Mouse (Mus musculus): ENCODE data around the gene Qars. TPM values are rescaled to one million over a fixed set of nuclear protein-coding genes. Genes with fewer than 3 reads are reported as not detected.
A peak's percentile ranks its signal among the peaks of the same experiment; 100 is the strongest.

The Qars gene
- polyA plus RNA-seq, 1 experiment from 2014 or later: 87.9 TPM

DNA sequence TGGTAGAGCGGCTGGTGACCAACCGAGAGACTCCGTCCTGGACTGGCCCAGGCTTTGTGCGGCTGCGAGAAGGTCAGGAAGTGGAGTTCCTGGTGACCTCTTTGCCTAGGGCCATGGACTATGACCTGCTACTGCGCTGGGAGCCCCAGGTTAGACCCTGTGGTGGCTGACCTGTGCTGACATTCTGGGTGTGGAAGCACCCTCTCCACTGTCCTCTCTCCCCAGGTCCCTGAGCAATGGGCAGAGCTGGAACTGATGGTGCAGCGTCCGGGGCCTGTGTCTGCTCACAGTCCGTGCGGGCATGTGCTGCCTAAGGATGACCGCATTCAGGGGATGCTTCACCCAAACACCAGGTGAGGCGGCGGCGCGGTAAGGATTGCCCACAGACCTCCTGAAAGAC lies 23.5 kb upstream of the Qars start:
- Histone ChIP-seq H3K9ac (ENCODE audit: low read depth, low read length) (no peak overlapping the region), H3K27ac (no peak overlapping the region), H3K36me3 (ENCODE audit: insufficient read depth, low read length) (peaks cover 62% of the 10 kb centered on the region), H3K4me2 (ENCODE audit: low read length) (no peak overlapping the region), H3K27me3 (ENCODE audit: insufficient read depth, low read length) (no peaks in the 10 kb centered on the region), H3K4me1 (replicated peaks; ENCODE audit: insufficient read depth, low read length) (peaks cover 12% of the 10 kb centered on the region), H3K9me3 (replicated peaks; ENCODE audit: low read length) (no peaks in the 10 kb centered on the region), H3K4me3 (replicated peaks; ENCODE audit: low read depth, low read length) (no peak overlapping the region)
- WGBS: 94% methylated on average over 15 of the region's 15 CpGs
- no peak for TF ChIP-seq CTCF (IDR thresholded peaks at IDR 0.05; ENCODE audit: low read depth)
- ATAC-seq (replicated peaks; ENCODE audit: low FRiP score, low read depth) (no peak), DNase-seq (ENCODE audit: low spot score) (no peak)

DNA sequence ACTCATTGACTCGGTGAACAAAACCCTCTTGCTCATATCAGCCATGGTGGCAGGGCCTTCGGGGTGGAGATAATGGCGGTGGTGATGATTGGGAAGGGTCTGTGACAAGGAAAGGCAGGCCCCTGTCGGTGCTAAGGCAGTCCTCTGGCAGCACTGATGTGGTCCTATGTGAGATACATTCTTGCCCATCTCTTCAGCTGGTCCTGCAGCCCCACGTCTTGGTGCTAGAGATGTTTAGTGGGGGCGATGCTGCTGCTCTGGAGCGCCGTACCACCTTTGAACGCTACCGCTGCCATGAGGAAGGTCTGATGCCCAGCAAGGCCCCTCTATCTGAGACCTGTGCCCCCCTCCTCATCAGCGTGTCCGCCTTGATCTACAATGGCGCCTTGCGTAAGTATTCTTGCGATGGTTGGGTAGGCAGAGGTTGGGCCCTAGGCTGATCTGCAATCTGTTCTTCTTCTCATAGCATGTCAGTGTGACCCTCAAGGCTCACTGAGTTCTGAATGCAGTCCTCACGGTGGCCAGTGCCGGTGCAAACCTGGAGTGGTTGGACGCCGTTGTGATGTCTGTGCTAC lies 22.1 kb upstream of the Qars start:
- Histone ChIP-seq H3K27me3 (ENCODE audit: insufficient read depth, low read length) (no peaks in the 10 kb centered on the region), H3K9ac (ENCODE audit: low read depth, low read length) (no peak overlapping the region), H3K27ac (no peak overlapping the region), H3K36me3 (ENCODE audit: insufficient read depth, low read length) (peaks cover 72% of the 10 kb centered on the region), H3K4me1 (replicated peaks; ENCODE audit: insufficient read depth, low read length) (peaks cover 1% of the 10 kb centered on the region; the same call in 1 of the 2 replicates), H3K9me3 (replicated peaks; ENCODE audit: low read length) (no peaks in the 10 kb centered on the region), H3K4me2 (ENCODE audit: low read length) (no peak overlapping the region), H3K4me3 (replicated peaks; ENCODE audit: low read depth, low read length) (no peak overlapping the region)
- DNase-seq (ENCODE audit: low spot score): no peak
- WGBS: 94% methylated on average over 19 of the region's 19 CpGs
- ATAC-seq (replicated peaks; ENCODE audit: low FRiP score, low read depth): no peak
- TF ChIP-seq CTCF (IDR thresholded peaks at IDR 0.05; ENCODE audit: low read depth): no peak

DNA sequence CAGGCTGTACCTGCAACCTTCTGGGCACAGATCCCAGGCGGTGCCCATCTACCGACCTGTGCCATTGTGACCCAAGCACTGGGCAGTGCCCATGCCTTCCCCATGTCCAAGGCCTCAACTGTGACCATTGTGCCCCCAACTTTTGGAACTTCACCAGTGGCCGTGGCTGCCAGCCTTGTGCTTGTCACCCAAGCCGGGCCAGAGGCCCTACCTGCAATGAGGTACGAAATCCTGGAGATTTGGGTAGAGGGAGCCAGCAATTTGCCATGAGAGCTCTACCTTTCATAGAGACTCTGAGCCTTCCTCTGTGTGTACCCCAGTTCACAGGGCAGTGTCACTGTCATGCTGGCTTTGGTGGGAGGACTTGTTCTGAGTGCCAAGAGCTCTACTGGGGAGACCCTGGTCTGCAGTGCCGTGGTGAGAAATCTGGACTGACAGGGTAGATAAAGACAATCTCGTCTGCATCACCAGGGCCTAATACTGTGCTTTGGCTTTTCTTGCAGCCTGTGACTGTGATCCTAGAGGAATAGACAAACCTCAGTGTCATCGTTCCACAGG lies 20.5 kb upstream of the Qars start:
- Histone ChIP-seq H3K9me3 (replicated peaks; ENCODE audit: low read length) (no peaks in the 10 kb centered on the region), H3K4me3 (replicated peaks; ENCODE audit: low read depth, low read length) (no peak overlapping the region), H3K4me1 (replicated peaks; ENCODE audit: insufficient read depth, low read length) (peaks cover 4% of the 10 kb centered on the region; the same call in 1 of the 2 replicates), H3K4me2 (ENCODE audit: low read length) (no peak overlapping the region), H3K27ac (no peak overlapping the region), H3K27me3 (ENCODE audit: insufficient read depth, low read length) (no peaks in the 10 kb centered on the region), H3K36me3 (ENCODE audit: insufficient read depth, low read length) (peaks cover 72% of the 10 kb centered on the region), H3K9ac (ENCODE audit: low read depth, low read length) (no peak overlapping the region)
- WGBS: 95% methylated on average over 8 of the region's 8 CpGs
- ATAC-seq (replicated peaks; ENCODE audit: low FRiP score, low read depth) (no peak), DNase-seq (ENCODE audit: low spot score) (no peak)
- no peak for TF ChIP-seq CTCF (IDR thresholded peaks at IDR 0.05; ENCODE audit: low read depth)

DNA sequence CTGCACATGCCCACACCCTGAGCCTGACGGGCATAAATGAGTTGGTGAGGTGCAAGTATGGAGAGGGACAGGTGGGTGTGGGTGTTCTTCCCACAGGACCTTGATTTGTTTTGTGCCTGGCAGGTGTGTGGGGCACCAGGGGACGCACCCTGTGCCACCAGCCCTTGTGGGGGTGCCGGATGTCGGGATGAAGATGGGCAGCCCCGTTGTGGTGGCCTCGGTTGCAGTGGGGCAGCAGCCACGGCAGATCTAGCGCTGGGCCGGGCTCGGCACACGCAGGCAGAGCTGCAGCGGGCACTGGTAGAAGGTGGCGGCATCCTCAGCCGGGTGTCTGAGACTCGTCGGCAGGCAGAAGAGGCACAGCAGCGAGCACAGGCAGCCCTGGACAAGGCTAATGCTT lies 19.1 kb upstream of the Qars start:
- Histone ChIP-seq H3K4me3 (replicated peaks; ENCODE audit: low read depth, low read length) (no peak overlapping the region), H3K9ac (ENCODE audit: low read depth, low read length) (no peak overlapping the region), H3K27ac (no peak overlapping the region), H3K4me1 (replicated peaks; ENCODE audit: insufficient read depth, low read length) (peaks cover 9% of the 10 kb centered on the region; the same call in 1 of the 2 replicates), H3K9me3 (replicated peaks; ENCODE audit: low read length) (no peaks in the 10 kb centered on the region), H3K36me3 (ENCODE audit: insufficient read depth, low read length) (peaks cover 70% of the 10 kb centered on the region), H3K4me2 (ENCODE audit: low read length) (no peak overlapping the region), H3K27me3 (ENCODE audit: insufficient read depth, low read length) (no peaks in the 10 kb centered on the region)
- ATAC-seq (replicated peaks; ENCODE audit: low FRiP score, low read depth) (no peak), DNase-seq (ENCODE audit: low spot score) (no peak)
- no peak for TF ChIP-seq CTCF (IDR thresholded peaks at IDR 0.05; ENCODE audit: low read depth)
- 97% methylated on average over 17 of the region's 17 CpGs for WGBS

DNA sequence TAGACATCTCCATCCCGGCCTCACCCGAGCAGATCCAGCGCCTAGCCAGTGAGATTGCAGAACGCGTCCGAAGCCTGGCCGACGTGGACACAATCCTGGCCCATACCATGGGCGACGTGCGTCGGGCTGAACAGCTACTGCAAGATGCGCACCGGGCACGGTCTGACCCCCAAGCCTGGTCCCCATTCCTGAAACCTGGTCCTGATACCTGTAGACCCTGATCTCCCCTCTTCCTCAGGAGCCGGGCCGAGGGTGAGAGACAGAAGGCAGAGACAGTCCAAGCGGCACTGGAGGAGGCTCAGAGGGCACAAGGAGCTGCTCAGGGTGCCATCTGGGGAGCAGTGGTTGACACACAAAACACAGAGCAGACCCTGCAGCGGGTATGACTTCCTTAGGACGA lies 18.3 kb upstream of the Qars start:
- WGBS: 97% methylated on average over 20 of the region's 20 CpGs
- Histone ChIP-seq H3K27me3 (ENCODE audit: insufficient read depth, low read length) (no peaks in the 10 kb centered on the region), H3K4me3 (replicated peaks; ENCODE audit: low read depth, low read length) (no peak overlapping the region), H3K4me1 (replicated peaks; ENCODE audit: insufficient read depth, low read length) (peaks cover 9% of the 10 kb centered on the region; the same call in 1 of the 2 replicates), H3K9me3 (replicated peaks; ENCODE audit: low read length) (no peaks in the 10 kb centered on the region), H3K27ac (peak overlapping the region; percentile 98; the same call in 1 of the 2 replicates), H3K4me2 (ENCODE audit: low read length) (no peak overlapping the region), H3K9ac (ENCODE audit: low read depth, low read length) (no peak overlapping the region), H3K36me3 (ENCODE audit: insufficient read depth, low read length) (peaks cover 70% of the 10 kb centered on the region)
- no peak for TF ChIP-seq CTCF (IDR thresholded peaks at IDR 0.05; ENCODE audit: low read depth)
- ATAC-seq (replicated peaks; ENCODE audit: low FRiP score, low read depth) (no peak), DNase-seq (ENCODE audit: low spot score) (no peak)

DNA sequence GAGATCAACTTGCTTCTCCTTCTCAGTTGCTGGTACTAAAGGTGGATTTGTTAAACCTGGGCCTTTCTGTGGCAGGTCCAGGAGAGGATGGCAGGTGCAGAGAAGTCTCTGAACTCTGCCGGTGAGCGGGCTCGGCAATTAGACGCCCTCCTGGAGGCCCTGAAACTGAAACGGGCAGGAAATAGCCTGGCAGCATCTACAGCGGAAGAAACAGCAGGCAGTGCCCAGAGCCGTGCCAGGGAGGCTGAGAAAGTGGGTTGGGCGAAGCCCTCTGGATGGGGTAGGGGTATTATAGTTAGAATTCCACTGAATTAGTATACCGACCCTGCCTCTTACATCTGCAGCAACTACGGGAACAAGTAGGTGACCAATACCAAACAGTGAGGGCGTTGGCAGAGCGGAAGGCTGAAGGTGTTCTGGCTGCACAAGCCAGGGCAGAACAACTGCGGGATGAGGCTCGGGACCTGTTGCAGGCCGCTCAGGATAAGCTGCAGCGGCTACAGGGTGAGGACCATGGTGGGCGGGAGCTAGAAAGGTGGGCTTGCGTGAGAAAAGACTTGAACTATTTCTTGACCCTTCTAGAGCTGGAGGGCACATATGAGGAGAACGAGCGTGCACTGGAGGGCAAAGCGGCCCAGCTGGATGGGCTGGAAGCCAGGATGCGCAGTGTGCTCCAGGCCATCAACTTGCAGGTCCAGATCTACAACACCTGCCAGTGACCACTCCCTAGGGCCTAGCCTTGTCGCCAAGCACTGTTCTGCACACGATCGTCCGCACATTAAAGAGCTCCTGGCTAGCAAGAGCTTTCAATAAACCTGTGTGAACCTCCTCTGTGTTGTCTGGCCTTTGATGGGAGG lies 17.6 kb upstream of the Qars start:
- H3K27ac ChIP-seq: peak overlapping the region; percentile 98
- ATAC-seq (replicated peaks; ENCODE audit: low FRiP score, low read depth) (no peak), DNase-seq (ENCODE audit: low spot score) (no peak)
- H3K4me2 ChIP-seq (ENCODE audit: low read length): peak overlapping the region; percentile 55
- H3K27me3 ChIP-seq (ENCODE audit: insufficient read depth, low read length): no peaks in the 10 kb centered on the region
- no peak for TF ChIP-seq CTCF (IDR thresholded peaks at IDR 0.05; ENCODE audit: low read depth)
- H3K36me3 ChIP-seq (ENCODE audit: insufficient read depth, low read length): peaks cover 73% of the 10 kb centered on the region
- H3K4me1 ChIP-seq (replicated peaks; ENCODE audit: insufficient read depth, low read length): peaks cover 9% of the 10 kb centered on the region; the same call in 1 of the 2 replicates
- peak overlapping the region; percentile 92 for H3K9ac ChIP-seq (ENCODE audit: low read depth, low read length)
- no peaks in the 10 kb centered on the region for H3K9me3 ChIP-seq (replicated peaks; ENCODE audit: low read length)
- H3K4me3 ChIP-seq (replicated peaks; ENCODE audit: low read depth, low read length): peak overlapping the region; percentile 98
- 58% methylated on average over 26 of the region's 26 CpGs for WGBS

All from kidney, postnatal 0 days (tissue).